Mouse (Mus musculus): ENCODE results near the gene Vmn1r86. TPM values are rescaled to one million over a fixed set of nuclear protein-coding genes. Genes with fewer than 3 reads are reported as not detected.

Gene Vmn1r86
- not detected in 2 replicates for polyA plus RNA-seq (2012; rRNA removed; ENCODE audit: low replicate concordance)

GRCm38 (mm10) chr7:13119817-13120216, at the start of gene Vmn1r86:
Gene Vmn1r86, minus strand, starts transcription at chr7:13119917.

GRCm38 (mm10) chr7:13159268-13159667, 39.6 kb upstream of the Vmn1r86 start, which contains the start of gene Vmn1r88:
Gene Vmn1r88, plus strand, starts transcription at chr7:13159568.

GRCm38 (mm10) chr7:13140057-13140456, 20.3 kb upstream of the Vmn1r86 start, which contains the start of gene Vmn1r87:
Gene Vmn1r87, minus strand, starts transcription at chr7:13140157.

DNA sequence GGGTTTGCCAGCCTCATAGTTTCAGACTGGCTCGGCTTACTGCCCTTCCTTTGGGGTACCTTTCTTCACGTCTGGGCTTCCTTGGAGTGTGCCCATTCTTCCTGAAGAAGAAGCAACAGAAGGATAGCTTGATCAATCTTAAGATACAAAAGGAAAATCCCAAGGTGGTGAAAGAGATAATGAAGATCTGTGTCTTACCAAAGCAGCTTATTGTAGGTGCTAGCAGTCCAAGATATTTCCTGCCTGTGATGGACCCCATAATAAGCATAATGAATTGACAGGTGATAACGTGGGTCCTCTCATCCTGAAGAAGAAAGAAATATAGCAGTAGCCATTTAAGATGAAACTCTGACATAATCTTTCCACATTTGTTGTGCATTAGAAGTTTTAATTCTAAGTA, 24.6 kb downstream of the Vmn1r86 start, which contains the start of gene Vmn1r85:
TSS of gene Vmn1r85 (minus strand) at position 101 of the 400 bp plus-strand sequence.

GRCm38 (mm10) chr7:13054287-13055010, 65.3 kb downstream of the Vmn1r86 start, which contains the start of gene Mzf1:
Gene Mzf1, minus strand, starts transcription at chr7:13054764.

Other genes with a start within 250 kb of the Vmn1r86 start
- gene Zfp128, start 238.7 kb downstream of the Vmn1r86 start, polyA plus RNA-seq (2012; rRNA removed; ENCODE audit: low replicate concordance), result 1.4 and 2.6 TPM in 2 replicates
- 6.9 and 16.2 TPM in 2 replicates for gene Zscan22, start 222.1 kb downstream of the Vmn1r86 start, polyA plus RNA-seq (2012; rRNA removed; ENCODE audit: low replicate concordance)
- 1,231 and 3,702 TPM in 2 replicates for gene Rps5, start 197.6 kb downstream of the Vmn1r86 start, polyA plus RNA-seq (2012; rRNA removed; ENCODE audit: low replicate concordance)
- gene Rnf225, start 192.5 kb downstream of the Vmn1r86 start, polyA plus RNA-seq (2012; rRNA removed; ENCODE audit: low replicate concordance), result 0.26 and 0.54 TPM in 2 replicates
- 5.6 and 11.9 TPM in 2 replicates for gene Zfp324, start 154.1 kb downstream of the Vmn1r86 start, polyA plus RNA-seq (2012; rRNA removed; ENCODE audit: low replicate concordance)
- gene Zfp446, start 142.1 kb downstream of the Vmn1r86 start, polyA plus RNA-seq (2012; rRNA removed; ENCODE audit: low replicate concordance), result 5.9 and 11.7 TPM in 2 replicates
- 0.32 and 0.63 TPM in 2 replicates for gene Slc27a5, start 121.7 kb downstream of the Vmn1r86 start, polyA plus RNA-seq (2012; rRNA removed; ENCODE audit: low replicate concordance)
- gene Trim28, start 120.8 kb downstream of the Vmn1r86 start, polyA plus RNA-seq (2012; rRNA removed; ENCODE audit: low replicate concordance), result 168 and 437 TPM in 2 replicates
- 12.3 and 22.9 TPM in 2 replicates for gene Zbtb45, start 109.9 kb downstream of the Vmn1r86 start, polyA plus RNA-seq (2012; rRNA removed; ENCODE audit: low replicate concordance)
- 100 and 104 TPM in 2 replicates for gene Chmp2a, start 85.1 kb downstream of the Vmn1r86 start, polyA plus RNA-seq (2012; rRNA removed; ENCODE audit: low replicate concordance)
- 232 and 241 TPM in 2 replicates for gene Ube2m, start 81.6 kb downstream of the Vmn1r86 start, polyA plus RNA-seq (2012; rRNA removed; ENCODE audit: low replicate concordance)
- 0.92 and 2.7 TPM in 2 replicates for gene Mzf1, start 65.2 kb downstream of the Vmn1r86 start, polyA plus RNA-seq (2012; rRNA removed; ENCODE audit: low replicate concordance)
- not detected in 2 replicates for gene Vmn1r85, start 24.7 kb downstream of the Vmn1r86 start, polyA plus RNA-seq (2012; rRNA removed; ENCODE audit: low replicate concordance)
- not detected in 2 replicates for gene Vmn1r87, start 20.2 kb upstream of the Vmn1r86 start, polyA plus RNA-seq (2012; rRNA removed; ENCODE audit: low replicate concordance)
- not detected in 2 replicates for gene Vmn1r88, start 39.7 kb upstream of the Vmn1r86 start, polyA plus RNA-seq (2012; rRNA removed; ENCODE audit: low replicate concordance)
- not detected in 2 replicates for gene Vmn1r89, start 93.1 kb upstream of the Vmn1r86 start, polyA plus RNA-seq (2012; rRNA removed; ENCODE audit: low replicate concordance)
- 4.2 and 14.0 TPM in 2 replicates for gene Lig1, start 157.4 kb upstream of the Vmn1r86 start, polyA plus RNA-seq (2012; rRNA removed; ENCODE audit: low replicate concordance)
- gene Zswim9, start 158.8 kb upstream of the Vmn1r86 start, polyA plus RNA-seq (2012; rRNA removed; ENCODE audit: low replicate concordance), result 3.4 and 6.5 TPM in 2 replicates
- gene Pla2g4c, start 204.7 kb upstream of the Vmn1r86 start, polyA plus RNA-seq (2012; rRNA removed; ENCODE audit: low replicate concordance), result 0.21 and 0.59 TPM in 2 replicates

Measured in subcutaneous adipose tissue, adult 2 months (tissue).